Mouse (Mus musculus): ENCODE data around the gene Nudcd2.

GRCm38 (mm10) chr11:40755968-40756367, 22.5 kb downstream of the Nudcd2 start:
- TF ChIP-seq CTCF (IDR thresholded peaks at IDR 0.05; ENCODE audit: extremely low read depth, insufficient read depth, low read length) = no peak
- no peak for TF ChIP-seq POLR2A (IDR thresholded peaks at IDR 0.05; ENCODE audit: extremely low read depth, insufficient read depth, low read length)
